Mouse (Mus musculus): ENCODE data around the gene Spata13. TPM values are rescaled to one million over a fixed set of nuclear protein-coding genes. Genes with fewer than 3 reads are reported as not detected.

Gene Spata13
- polyA plus RNA-seq, 1 experiment from 2014 or later = 50.1 TPM

DNA sequence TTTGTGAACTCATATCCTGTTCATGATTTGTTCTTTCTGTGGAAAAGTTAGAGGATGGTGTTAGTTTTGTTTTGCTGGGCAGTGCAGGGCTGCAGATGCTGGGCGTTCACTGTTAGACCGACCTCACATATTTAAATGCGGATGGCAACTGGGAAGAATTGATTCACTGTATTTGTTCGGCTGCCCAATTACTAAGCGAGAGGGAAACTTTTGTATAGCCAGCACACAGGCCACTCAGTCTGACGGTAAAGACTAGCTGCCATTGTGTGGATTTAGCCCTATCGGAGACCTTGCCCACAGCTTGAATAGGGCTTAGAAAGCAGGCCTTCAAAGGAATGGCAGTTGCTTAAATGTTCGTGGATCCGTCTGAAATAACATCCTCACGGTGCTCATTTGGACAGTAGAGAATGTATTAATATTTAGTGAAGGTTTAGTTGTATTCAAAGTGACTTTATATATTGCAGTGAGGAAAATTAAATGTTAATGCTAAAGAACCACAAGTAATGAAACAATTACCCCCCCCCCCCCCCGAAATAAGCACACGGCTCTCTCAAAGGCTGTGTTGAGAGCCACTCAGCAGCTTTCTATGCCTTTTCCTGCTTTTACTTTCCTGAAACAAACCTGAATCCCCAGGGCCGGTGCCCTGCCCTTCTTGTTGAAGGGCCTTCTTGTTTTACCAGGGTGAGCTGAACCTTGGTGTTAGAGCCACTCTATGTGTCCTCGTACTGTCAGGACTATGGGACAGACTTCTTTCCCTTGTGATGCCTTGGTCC lies 9.5 kb downstream of the Spata13 start:
- Histone ChIP-seq H3K4me2 (replicated peaks) (peak overlapping the region; percentile 20), H3K4me1 (peaks cover 72% of the 10 kb centered on the region), H3K27ac (replicated peaks) (peak overlapping the region; percentile 67), H3K4me3 (no peak overlapping the region), H3K9me3 (no peaks in the 10 kb centered on the region), H3K27me3 (no peaks in the 10 kb centered on the region), H3K36me3 (no peaks in the 10 kb centered on the region), H3K9ac (replicated peaks) (no peak overlapping the region)
- peak; percentile 84 for ATAC-seq (replicated peaks)
- 7% methylated on average over 14 of the region's 14 CpGs for WGBS

DNA sequence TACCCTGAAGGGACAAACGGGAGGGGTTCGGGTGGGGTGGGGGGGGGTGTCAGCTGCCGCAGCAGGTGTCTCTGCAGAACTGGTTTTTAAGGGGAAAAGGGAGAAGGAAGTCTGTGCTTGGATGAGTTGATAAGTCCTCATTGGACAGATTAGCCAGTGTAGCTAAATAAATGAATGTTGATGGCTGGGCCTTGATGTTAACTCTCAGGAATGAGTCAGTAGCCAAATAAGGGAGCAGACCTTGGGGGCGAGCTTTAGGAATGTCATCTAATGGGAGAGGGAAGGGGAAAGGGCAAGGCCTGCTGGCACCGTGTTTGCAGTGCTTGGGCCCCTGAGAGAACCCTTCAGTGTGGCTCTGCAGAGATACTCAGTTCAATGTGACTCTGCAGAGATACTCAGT lies 12.6 kb downstream of the Spata13 start:
- Histone ChIP-seq H3K9ac (replicated peaks) (no peak overlapping the region), H3K27me3 (no peaks in the 10 kb centered on the region), H3K4me1 (peaks cover 51% of the 10 kb centered on the region), H3K4me2 (replicated peaks) (no peak overlapping the region), H3K27ac (replicated peaks) (no peak overlapping the region), H3K4me3 (no peak overlapping the region), H3K9me3 (no peaks in the 10 kb centered on the region), H3K36me3 (no peaks in the 10 kb centered on the region)
- no peak for ATAC-seq (replicated peaks)
- 47% methylated on average over 5 of the region's 5 CpGs for WGBS

DNA sequence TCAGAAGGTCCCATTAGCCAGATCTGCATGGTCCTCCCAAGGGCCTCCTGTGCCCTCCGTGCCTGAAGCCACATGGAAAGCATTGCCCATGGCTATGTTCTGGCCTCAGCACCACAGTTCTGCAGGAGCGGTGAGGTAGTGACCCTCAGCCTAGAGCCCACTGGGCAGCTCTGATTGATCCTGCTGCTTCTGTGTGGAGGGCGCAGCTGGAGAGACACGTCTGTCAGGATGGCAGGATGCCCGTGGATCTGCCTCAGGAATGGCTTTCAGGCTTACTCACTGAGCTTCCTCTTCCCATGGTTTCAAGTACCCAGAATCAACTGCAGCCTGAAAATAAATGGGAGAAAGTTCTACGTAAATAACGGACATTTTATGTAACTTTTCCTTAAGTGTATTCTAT lies 14.1 kb downstream of the Spata13 start:
- H3K4me3 ChIP-seq = no peak overlapping the region
- H3K27me3 ChIP-seq = no peaks in the 10 kb centered on the region
- no peak overlapping the region for H3K27ac ChIP-seq (replicated peaks)
- 79% methylated on average over 7 of the region's 7 CpGs for WGBS
- H3K4me1 ChIP-seq = peaks cover 36% of the 10 kb centered on the region
- no peaks in the 10 kb centered on the region for H3K9me3 ChIP-seq
- no peak for ATAC-seq (replicated peaks)
- H3K9ac ChIP-seq (replicated peaks) = no peak overlapping the region
- H3K4me2 ChIP-seq (replicated peaks) = no peak overlapping the region
- no peaks in the 10 kb centered on the region for H3K36me3 ChIP-seq

DNA sequence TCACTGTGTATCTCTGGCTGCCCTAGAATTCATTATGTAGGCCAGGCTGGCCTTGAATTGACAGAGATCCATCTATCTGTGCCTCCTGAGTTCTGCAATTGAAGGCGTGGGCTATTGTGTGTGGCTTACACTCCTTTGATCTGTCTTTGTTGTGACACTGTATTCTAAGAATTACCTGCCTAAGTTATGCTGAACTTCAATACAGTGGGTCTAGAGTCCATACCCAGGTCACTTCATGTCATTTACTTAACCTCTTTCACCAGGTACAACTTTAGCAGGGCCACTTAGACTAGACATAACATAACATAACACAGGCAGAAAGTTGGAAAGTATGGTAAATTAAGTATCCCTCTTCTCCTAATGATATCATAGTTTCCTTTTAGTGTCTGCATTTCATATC lies 15.2 kb downstream of the Spata13 start:
- no peak overlapping the region for H3K9ac ChIP-seq (replicated peaks)
- no peaks in the 10 kb centered on the region for H3K36me3 ChIP-seq
- 88% methylated on average over 1 of the region's 1 CpGs for WGBS
- peaks cover 32% of the 10 kb centered on the region for H3K4me1 ChIP-seq
- H3K4me3 ChIP-seq = no peak overlapping the region
- ATAC-seq (replicated peaks) = no peak
- H3K4me2 ChIP-seq (replicated peaks) = no peak overlapping the region
- H3K27me3 ChIP-seq = no peaks in the 10 kb centered on the region
- no peaks in the 10 kb centered on the region for H3K9me3 ChIP-seq
- H3K27ac ChIP-seq (replicated peaks) = no peak overlapping the region

DNA sequence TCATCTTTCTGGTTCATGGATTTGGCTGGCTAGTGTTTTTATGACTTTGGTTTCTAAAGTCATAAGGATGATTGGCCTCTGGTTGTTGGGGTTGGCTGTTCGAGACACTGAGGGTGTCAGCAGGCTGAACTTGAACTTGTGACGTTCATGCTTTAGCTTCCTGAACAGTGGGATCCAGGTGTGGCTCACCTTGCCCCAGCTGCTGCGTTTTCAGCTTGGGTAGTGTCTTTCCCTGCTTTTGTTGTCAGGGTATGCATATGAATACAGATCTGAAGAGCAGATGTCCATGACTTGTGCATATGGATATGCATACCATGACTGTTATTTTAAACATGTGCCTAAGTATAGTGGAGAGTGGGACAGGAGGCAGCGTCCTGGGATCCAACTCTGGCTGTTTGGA lies 19.4 kb downstream of the Spata13 start:
- Histone ChIP-seq H3K9me3 (no peaks in the 10 kb centered on the region), H3K9ac (replicated peaks) (no peak overlapping the region), H3K27me3 (no peaks in the 10 kb centered on the region), H3K4me1 (peaks cover 40% of the 10 kb centered on the region), H3K4me2 (replicated peaks) (no peak overlapping the region), H3K27ac (replicated peaks) (0 out of 2 replicates have a peak overlapping the region, but pooled peaks have one; percentile 6), H3K4me3 (no peak overlapping the region), H3K36me3 (no peaks in the 10 kb centered on the region)
- 77% methylated on average over 4 of the region's 4 CpGs for WGBS
- ATAC-seq (replicated peaks) = no peak

DNA sequence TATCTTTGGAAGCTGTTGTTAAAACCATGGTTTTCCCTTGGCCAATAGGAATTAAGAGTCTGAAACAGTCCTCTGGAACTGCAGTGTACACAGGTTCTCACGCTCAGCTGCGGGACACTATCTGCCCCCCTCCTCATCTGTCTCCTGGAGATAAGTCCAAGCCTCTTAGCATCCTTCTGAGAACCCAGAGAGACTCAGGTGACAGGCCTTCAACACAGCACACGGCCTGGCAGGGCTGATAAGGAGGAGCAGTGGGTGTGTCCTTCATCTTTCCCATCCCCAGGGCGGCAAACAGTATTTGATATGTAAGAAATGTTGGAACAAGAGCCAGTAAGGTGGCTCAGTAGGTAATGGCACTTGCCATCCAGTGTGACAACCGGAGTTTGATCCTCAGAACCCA lies 20.2 kb downstream of the Spata13 start:
- no peak overlapping the region for H3K27ac ChIP-seq (replicated peaks)
- H3K9ac ChIP-seq (replicated peaks) = no peak overlapping the region
- H3K27me3 ChIP-seq = no peaks in the 10 kb centered on the region
- H3K4me1 ChIP-seq = peaks cover 40% of the 10 kb centered on the region
- no peak for ATAC-seq (replicated peaks)
- H3K4me3 ChIP-seq = no peak overlapping the region
- no peaks in the 10 kb centered on the region for H3K36me3 ChIP-seq
- H3K9me3 ChIP-seq = no peaks in the 10 kb centered on the region
- WGBS = 87% methylated on average over 5 of the region's 5 CpGs
- H3K4me2 ChIP-seq (replicated peaks) = no peak overlapping the region

DNA sequence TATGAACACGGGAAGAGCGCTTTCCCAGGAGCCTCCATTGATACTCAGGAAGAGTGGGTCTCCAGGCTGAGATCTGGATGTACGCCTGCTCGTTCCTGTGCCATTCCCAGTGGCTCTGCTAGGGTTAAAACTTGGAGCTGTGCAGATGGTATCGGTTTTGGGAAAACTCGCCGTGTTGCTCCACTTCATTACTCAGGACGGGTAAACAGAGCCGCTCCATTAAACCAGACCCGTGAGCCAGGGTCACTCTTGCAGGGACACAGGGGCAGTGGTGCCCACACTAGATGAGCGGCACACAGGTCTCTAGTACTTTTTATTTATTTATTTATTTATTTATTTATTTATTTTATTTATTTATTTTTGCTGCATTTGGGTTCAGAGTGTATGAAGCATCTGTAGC lies 20.9 kb downstream of the Spata13 start:
- ATAC-seq (replicated peaks) = 0 out of 2 replicates have a peak, but pooled peaks have one; percentile 36
- H3K4me3 ChIP-seq = no peak overlapping the region
- no peak overlapping the region for H3K9ac ChIP-seq (replicated peaks)
- peaks cover 45% of the 10 kb centered on the region for H3K4me1 ChIP-seq
- H3K27ac ChIP-seq (replicated peaks) = no peak overlapping the region
- H3K9me3 ChIP-seq = no peaks in the 10 kb centered on the region
- no peak overlapping the region for H3K4me2 ChIP-seq (replicated peaks)
- WGBS = 62% methylated on average over 11 of the region's 11 CpGs
- H3K27me3 ChIP-seq = no peaks in the 10 kb centered on the region
- no peaks in the 10 kb centered on the region for H3K36me3 ChIP-seq

DNA sequence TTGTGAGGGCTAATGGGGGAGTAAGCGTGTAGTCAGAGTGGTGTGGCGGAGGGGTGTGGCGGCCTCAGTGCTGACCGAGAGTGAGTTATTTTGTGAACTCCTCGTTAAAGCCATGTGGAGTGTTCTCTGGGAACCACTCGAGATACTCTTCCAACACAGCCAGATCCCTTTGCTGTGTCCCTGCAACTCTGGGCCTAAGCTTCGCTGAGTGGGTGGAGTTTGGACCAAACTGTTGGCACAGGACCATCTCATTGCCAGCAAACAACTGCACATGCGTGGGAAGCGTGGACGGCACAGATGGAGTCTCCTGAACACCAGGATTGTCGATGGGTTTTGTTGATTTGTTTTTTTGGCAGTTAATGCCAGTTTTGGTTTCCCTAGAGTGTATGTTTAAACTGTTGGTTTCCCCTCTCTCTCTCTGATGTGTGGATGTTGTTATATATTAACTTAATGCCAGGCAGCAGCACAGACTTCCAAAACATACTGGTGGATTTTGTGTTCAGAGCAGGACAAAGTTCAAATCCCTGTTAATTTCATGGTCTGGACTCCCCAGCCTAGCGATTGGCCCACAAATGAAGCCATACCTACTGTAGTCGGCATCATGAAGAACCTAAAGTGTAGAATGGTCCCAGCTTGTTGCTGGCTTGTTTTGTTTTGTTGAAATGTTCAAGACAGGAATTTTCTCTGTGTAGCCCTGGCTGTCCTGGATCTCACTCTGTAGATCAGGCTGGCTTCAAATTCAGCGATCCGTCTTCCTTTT lies 22.3 kb downstream of the Spata13 start:
- H3K4me2 ChIP-seq (replicated peaks) = 0 out of 2 replicates have a peak overlapping the region, but pooled peaks have one; percentile 2
- WGBS = 48% methylated on average over 15 of the region's 15 CpGs
- no peaks in the 10 kb centered on the region for H3K27me3 ChIP-seq
- peaks cover 43% of the 10 kb centered on the region for H3K4me1 ChIP-seq
- H3K36me3 ChIP-seq = no peaks in the 10 kb centered on the region
- no peaks in the 10 kb centered on the region for H3K9me3 ChIP-seq
- ATAC-seq (replicated peaks) = peak; percentile 69
- peak overlapping the region; percentile 63 for H3K27ac ChIP-seq (replicated peaks)
- no peak overlapping the region for H3K9ac ChIP-seq (replicated peaks)
- H3K4me3 ChIP-seq = no peak overlapping the region

DNA sequence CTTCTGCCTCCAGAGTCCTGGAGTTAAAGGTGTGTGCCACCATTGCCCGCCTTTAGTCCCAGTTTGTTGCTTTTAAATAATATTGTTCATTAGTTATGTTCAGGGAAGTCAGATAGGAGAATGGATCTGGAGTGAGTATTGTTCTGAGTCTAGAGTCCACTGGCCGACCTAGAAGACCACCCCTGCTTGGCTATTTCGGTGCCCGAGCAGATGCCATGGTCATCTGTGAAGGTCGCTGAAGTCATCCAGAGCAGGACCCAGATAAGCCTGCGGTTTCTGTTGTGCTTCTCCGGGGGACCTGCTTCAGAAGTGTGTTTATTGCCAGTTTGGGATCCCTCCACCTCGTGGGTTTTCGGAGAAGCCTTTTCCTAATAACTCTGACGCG lies 22.9 kb downstream of the Spata13 start:
- Histone ChIP-seq H3K9ac (replicated peaks) (no peak overlapping the region), H3K4me2 (replicated peaks) (no peak overlapping the region), H3K36me3 (no peaks in the 10 kb centered on the region), H3K27ac (replicated peaks) (peak overlapping the region; percentile 63), H3K4me3 (no peak overlapping the region), H3K27me3 (no peaks in the 10 kb centered on the region), H3K4me1 (peaks cover 43% of the 10 kb centered on the region), H3K9me3 (no peaks in the 10 kb centered on the region)
- 90% methylated on average over 11 of the region's 11 CpGs for WGBS
- ATAC-seq (replicated peaks) = no peak

DNA sequence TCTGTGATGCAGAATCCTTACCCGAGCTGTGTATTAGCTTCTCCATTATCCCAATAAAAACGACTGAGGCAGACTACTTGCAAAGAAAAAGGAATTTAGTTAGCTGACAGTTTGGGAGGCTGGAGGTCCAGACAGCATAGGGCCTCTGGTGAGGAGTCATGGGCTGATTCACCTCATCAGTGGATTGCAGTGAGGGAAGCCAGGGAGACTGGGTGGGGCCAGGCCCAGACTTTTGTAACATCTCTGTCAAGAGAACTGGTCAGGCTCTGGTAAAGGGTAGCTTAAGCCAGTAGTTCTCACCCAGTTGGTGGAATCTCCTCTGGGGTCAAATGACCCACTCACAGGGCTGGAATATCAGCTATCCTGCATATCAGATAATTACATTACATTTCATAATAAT lies 24.1 kb downstream of the Spata13 start:
- 78% methylated on average over 2 of the region's 2 CpGs for WGBS

DNA sequence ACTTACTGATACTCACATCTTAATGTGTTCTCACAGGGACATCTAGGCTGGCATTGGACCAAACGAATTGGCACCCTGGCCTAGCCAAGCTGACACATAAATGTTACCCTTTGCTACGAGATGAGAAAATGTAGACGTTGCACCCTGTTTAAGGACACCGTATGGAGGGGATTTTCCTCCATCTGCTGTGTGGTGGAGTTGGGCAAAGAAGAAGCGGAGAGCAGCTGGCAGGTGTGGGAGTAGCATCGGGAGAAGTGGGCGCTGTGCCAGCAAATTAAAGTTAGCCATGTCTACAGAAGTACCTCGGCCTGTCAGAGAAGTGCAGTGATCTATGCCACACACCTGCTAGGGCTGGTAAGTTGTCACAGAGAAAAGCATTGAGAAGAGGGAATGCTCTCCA lies 25.7 kb downstream of the Spata13 start:
- 0 out of 2 replicates have a peak, but pooled peaks have one; percentile 9 for ATAC-seq (replicated peaks)
- Histone ChIP-seq H3K4me3 (no peak overlapping the region), H3K9ac (replicated peaks) (no peak overlapping the region), H3K4me2 (replicated peaks) (no peak overlapping the region), H3K4me1 (peaks cover 34% of the 10 kb centered on the region), H3K27ac (replicated peaks) (no peak overlapping the region), H3K9me3 (no peaks in the 10 kb centered on the region), H3K36me3 (no peaks in the 10 kb centered on the region), H3K27me3 (no peaks in the 10 kb centered on the region)
- 58% methylated on average over 8 of the region's 8 CpGs for WGBS

More for the DNA sequence above, 24.1 kb downstream of the Spata13 start:
- no peak for ATAC-seq (replicated peaks)
- Histone ChIP-seq H3K4me3 (no peak overlapping the region), H3K9me3 (no peaks in the 10 kb centered on the region), H3K4me2 (replicated peaks) (no peak overlapping the region), H3K27ac (replicated peaks) (no peak overlapping the region), H3K9ac (replicated peaks) (no peak overlapping the region), H3K36me3 (no peaks in the 10 kb centered on the region), H3K4me1 (peaks cover 43% of the 10 kb centered on the region), H3K27me3 (no peaks in the 10 kb centered on the region)

DNA sequence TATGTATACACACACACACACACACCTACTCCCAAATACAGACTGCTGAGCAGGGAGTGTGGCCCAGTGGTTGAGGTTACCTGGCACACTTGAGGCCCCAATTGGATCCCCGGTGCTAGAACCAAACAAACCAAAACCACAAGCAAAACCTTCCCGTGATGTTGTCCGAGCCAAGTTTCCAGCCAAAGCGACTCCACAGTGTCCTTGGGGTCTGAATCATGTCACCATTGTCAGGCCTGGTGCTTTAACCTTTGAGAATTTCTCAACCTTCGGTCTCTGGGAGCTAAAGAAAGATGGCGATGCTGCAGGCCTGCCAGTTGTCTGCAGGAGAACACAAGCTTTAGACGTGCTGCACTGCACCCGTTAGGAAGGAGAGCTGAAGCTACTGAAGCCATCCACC lies 26.8 kb downstream of the Spata13 start:
- no peak overlapping the region for H3K4me2 ChIP-seq (replicated peaks)
- H3K9me3 ChIP-seq = no peaks in the 10 kb centered on the region
- 95% methylated on average over 8 of the region's 8 CpGs for WGBS
- peaks cover 27% of the 10 kb centered on the region for H3K4me1 ChIP-seq
- H3K4me3 ChIP-seq = no peak overlapping the region
- H3K27ac ChIP-seq (replicated peaks) = no peak overlapping the region
- no peaks in the 10 kb centered on the region for H3K36me3 ChIP-seq
- no peak overlapping the region for H3K9ac ChIP-seq (replicated peaks)
- ATAC-seq (replicated peaks) = no peak
- H3K27me3 ChIP-seq = no peaks in the 10 kb centered on the region

Data from forebrain, embryonic 15.5 days (tissue).